In genomic region chr3:55816638-55817375, GRCm38 (mm10) we compare ENCODE assay signal across 9 mouse cellular contexts. TPM values are rescaled to one million over a fixed set of nuclear protein-coding genes. Genes with fewer than 3 reads are reported as not detected.
DNase-seq lines count a peak whose midpoint lies in the region; ATAC-seq and TF ChIP-seq lines count a peak whose summit lies in the region.
"Had no signal": no experiment of that assay in that cellular context is flagged by ENCODE, and none has a peak within 500 bp of the region (broad histone marks: within the 10 kb centered on the region; RNA-seq: fewer than 3 reads in every experiment).

No protein-coding gene starts in this region.

- no peak overlapping the region for H3K4me3 ChIP-seq in hindbrain, embryonic 11.5 days (ENCODE audit: low read depth, low read length)
- H3K4me3 ChIP-seq in hindbrain, postnatal 0 days (ENCODE audit: low read length) = no peak overlapping the region
- H3K4me3 ChIP-seq in thymus, adult 2 months (ENCODE audit: control insufficient read depth, insufficient read depth, low read length) = no peak overlapping the region

- no peak overlapping the region for H3K4me2 ChIP-seq in hindbrain, embryonic 11.5 days (replicated peaks; ENCODE audit: low read depth, low read length)
- no peak overlapping the region for H3K4me2 ChIP-seq in hindbrain, postnatal 0 days (ENCODE audit: low read depth, low read length)

- H3K9ac ChIP-seq in hindbrain, embryonic 11.5 days (ENCODE audit: low read depth, low read length) = no peak overlapping the region
- no peak overlapping the region for H3K9ac ChIP-seq in hindbrain, postnatal 0 days (replicated peaks; ENCODE audit: low read length)

- no peak for TF ChIP-seq POLR2A in thymus, adult 2 months (IDR thresholded peaks at IDR 0.05; ENCODE audit: control insufficient read depth, extremely low read depth, insufficient read depth, low read length, poor library complexity)

- no peaks in the 10 kb centered on the region for H3K36me3 ChIP-seq in hindbrain, embryonic 11.5 days (ENCODE audit: control insufficient read depth, insufficient read depth, low read length)
- no peaks in the 10 kb centered on the region for H3K36me3 ChIP-seq in hindbrain, postnatal 0 days (ENCODE audit: insufficient read depth, low read length)
- no peaks in the 10 kb centered on the region for H3K36me3 ChIP-seq in thymus, adult 2 months (ENCODE audit: control insufficient read depth, insufficient read depth, low read length)

- 84% methylated on average over 6 of the region's 6 CpGs for WGBS in hindbrain, embryonic 11.5 days
- WGBS in hindbrain, postnatal 0 days = 80% methylated on average over 6 of the region's 6 CpGs
- 17% methylated on average over 6 of the region's 6 CpGs for WGBS in thymus, adult 2 months

- H3K9me3 ChIP-seq in hindbrain, embryonic 11.5 days (ENCODE audit: control insufficient read depth, low read length) = no peaks in the 10 kb centered on the region
- H3K9me3 ChIP-seq in hindbrain, postnatal 0 days (ENCODE audit: low read length) = no peaks in the 10 kb centered on the region

- no peaks in the 10 kb centered on the region for H3K27me3 ChIP-seq in hindbrain, embryonic 11.5 days (ENCODE audit: control insufficient read depth, insufficient read depth, low read length)
- no peaks in the 10 kb centered on the region for H3K27me3 ChIP-seq in hindbrain, postnatal 0 days (ENCODE audit: insufficient read depth, low read length)
- H3K27me3 ChIP-seq in thymus, adult 2 months (ENCODE audit: control insufficient read depth, insufficient read depth, low read length) = no peaks in the 10 kb centered on the region

- no peak for DNase-seq in hindbrain, embryonic 11.5 days (ENCODE audit: low spot score)
- no peak for DNase-seq in hindbrain, postnatal 0 days (ENCODE audit: low spot score)
- peak; percentile 7 for DNase-seq in thymus, postnatal 4 days
- no peak for DNase-seq in thymus, adult 2 months
- DNase-seq in telencephalon, adult 2 months (ENCODE audit: low read depth, low spot score) = peak; percentile 22
- DNase-seq in layer of hippocampus, postnatal 25 days (ENCODE audit: extremely low spot score in 1 of 2, low spot score in 1 of 2) = no peak

- no peak for ATAC-seq in hindbrain, embryonic 11.5 days (ENCODE audit: low FRiP score)
- no peak for ATAC-seq in hindbrain, postnatal 0 days
- peak; percentile 98 for ATAC-seq in hematopoietic stem cell, adult 5-6 weeks (replicated peaks in 1 of 2; ENCODE audit: insufficient read depth in 1 of 2, low FRiP score in 2 of 2, low TSS enrichment in 1 of 2, low read depth in 1 of 2, poor library complexity in 2 of 2, severe bottlenecking in 2 of 2)
- no peak for ATAC-seq in erythroblast, adult 5-6 weeks (replicated peaks; ENCODE audit: low FRiP score, poor library complexity, severe bottlenecking)
- ATAC-seq: inflammation-experienced regulatory T-cells, adult 6 months had no signal

- TF ChIP-seq CTCF in hindbrain, postnatal 0 days (IDR thresholded peaks at IDR 0.05; ENCODE audit: low read depth) = no peak
- no peak for TF ChIP-seq CTCF in thymus, adult 2 months (IDR thresholded peaks at IDR 0.05; ENCODE audit: borderline replicate concordance, control insufficient read depth, extremely low read depth, insufficient read depth, low read length, poor library complexity)

- H3K4me1 ChIP-seq in hindbrain, embryonic 11.5 days (replicated peaks; ENCODE audit: control insufficient read depth, insufficient read depth, low read length) = no peaks in the 10 kb centered on the region
- no peaks in the 10 kb centered on the region for H3K4me1 ChIP-seq in hindbrain, postnatal 0 days (ENCODE audit: insufficient read depth, low read length)
- H3K4me1 ChIP-seq in thymus, adult 2 months (replicated peaks; ENCODE audit: control insufficient read depth, insufficient read depth, low read length) = peaks cover 2% of the 10 kb centered on the region

- 0 out of 2 replicates have a peak overlapping the region, but pooled peaks have one; percentile 33 for H3K27ac ChIP-seq in hindbrain, embryonic 11.5 days (ENCODE audit: low read depth, low read length)
- H3K27ac ChIP-seq in hindbrain, postnatal 0 days = no peak overlapping the region
- H3K27ac ChIP-seq in thymus, adult 2 months (ENCODE audit: control insufficient read depth, insufficient read depth, low read length) = no peak overlapping the region

RNA-seq across cellular contexts. Expression of gene Mab21l1, which starts 34.5 kb away (rescaled TPM):
- 68.1 and 68.5 TPM in 2 replicates for polyA plus RNA-seq in hindbrain, embryonic 11.5 days (2014; fragmentation: Nextera tagmentation; extraction: Ambion mirVana)
- 132 and 137 TPM in 2 replicates for total RNA-seq in hindbrain, postnatal 0 days (2014; rRNA removed)
- 175 and 179 TPM in 2 replicates for polyA plus RNA-seq in hindbrain, postnatal 0 days (2015; fragmentation: Nextera tagmentation; extraction: Ambion mirVana)
- 0.06 TPM in 1 of 2 replicates, not detected in the other for polyA plus RNA-seq in thymus, adult 2 months (2012; rRNA removed)
- not detected in 2 replicates for total RNA-seq in hematopoietic stem cell, adult 5-6 weeks (2017)
- total RNA-seq in layer of hippocampus, postnatal 25 days (2021) = under 1 TPM; 0.44 to 0.75 TPM
- not detected in 2 replicates for total RNA-seq in erythroblast, adult 5-6 weeks (2015; ENCODE audit: low replicate concordance)
- not detected in 2 replicates for total RNA-seq in erythroblast, adult 5-6 weeks (2017; ENCODE audit: low replicate concordance)
- polyA plus RNA-seq: inflammation-experienced regulatory T-cells, adult 6 months had no signal

Comparison
In these comparisons a context has a peak if more than half of its experiments do, and no peak if none do; other contexts are left out.
1. DNase-seq: peak in thymus, postnatal 4 days (single experiment) and telencephalon, adult 2 months (single experiment); none in hindbrain, embryonic 11.5 days (single experiment), hindbrain, postnatal 0 days (single experiment), thymus, adult 2 months (single experiment) and layer of hippocampus, postnatal 25 days (0 of 2).
2. ATAC-seq: peak in hematopoietic stem cell, adult 5-6 weeks (2 of 2); none in hindbrain, embryonic 11.5 days (single experiment), hindbrain, postnatal 0 days (single experiment) and erythroblast, adult 5-6 weeks (single experiment).
3. RNA of gene Mab21l1, which starts 34.5 kb away (total RNA-seq): 132 to 137 TPM in hindbrain, postnatal 0 days; 0.44 to 0.75 TPM in layer of hippocampus, postnatal 25 days, not detected in hematopoietic stem cell, adult 5-6 weeks and not detected in erythroblast, adult 5-6 weeks; every median in the first group is over 10 times any median in the second.